19 mouse cellular contexts compared by ENCODE assay signal in the genomic region with DNA sequence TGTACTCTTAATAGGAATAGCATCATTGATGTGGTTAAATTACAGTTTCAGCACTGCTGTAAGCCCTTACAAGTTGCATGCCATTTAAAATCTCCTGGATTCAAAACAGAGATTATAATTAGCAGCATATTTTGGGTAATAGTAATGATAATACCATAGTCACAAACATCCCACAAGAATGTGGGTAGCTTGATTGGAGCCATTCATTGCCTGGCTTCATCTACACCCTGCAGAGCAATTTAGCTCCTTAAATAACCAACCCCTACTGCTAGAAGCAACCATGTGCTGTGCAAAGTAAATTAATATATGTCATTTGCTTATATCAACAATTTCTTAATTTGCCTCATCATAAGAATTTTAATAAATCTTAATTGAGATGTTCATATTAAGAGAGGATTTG.
DNase-seq lines count a peak whose midpoint lies in the region; ATAC-seq and TF ChIP-seq lines count a peak whose summit lies in the region.
"Had no signal": no experiment of that assay in that cellular context is flagged by ENCODE, and none has a peak within 500 bp of the region (broad histone marks: within the 10 kb centered on the region; RNA-seq: fewer than 3 reads in every experiment).

No protein-coding gene starts in this region.

- H3K4me2 ChIP-seq in hindbrain, embryonic 14.5 days (replicated peaks), result no peak overlapping the region
- H3K4me2 ChIP-seq in hindbrain, postnatal 0 days (ENCODE audit: low read depth, low read length), result no peak overlapping the region
- no peak overlapping the region for H3K4me2 ChIP-seq in neural tube, embryonic 13.5 days
- H3K4me2 ChIP-seq in neural tube, embryonic 14.5 days (ENCODE audit: low read depth, low read length), result no peak overlapping the region
- H3K4me2 ChIP-seq: embryonic facial prominence, embryonic 13.5 days; intestine, embryonic 15.5 days had no signal

- no peak overlapping the region for H3K9ac ChIP-seq in hindbrain, embryonic 14.5 days
- no peak overlapping the region for H3K9ac ChIP-seq in hindbrain, postnatal 0 days (replicated peaks; ENCODE audit: low read length)
- no peak overlapping the region for H3K9ac ChIP-seq in neural tube, embryonic 13.5 days
- H3K9ac ChIP-seq in neural tube, embryonic 14.5 days (replicated peaks; ENCODE audit: low read depth, low read length), result no peak overlapping the region
- H3K9ac ChIP-seq: embryonic facial prominence, embryonic 13.5 days; intestine, embryonic 15.5 days had no signal

- no peaks in the 10 kb centered on the region for H3K36me3 ChIP-seq in hindbrain, embryonic 14.5 days (replicated peaks; ENCODE audit: control insufficient read depth, insufficient read depth)
- H3K36me3 ChIP-seq in hindbrain, postnatal 0 days (ENCODE audit: insufficient read depth, low read length), result no peaks in the 10 kb centered on the region
- H3K36me3 ChIP-seq in neural tube, embryonic 13.5 days, result no peaks in the 10 kb centered on the region
- no peaks in the 10 kb centered on the region for H3K36me3 ChIP-seq in neural tube, embryonic 14.5 days (ENCODE audit: control insufficient read depth, insufficient read depth, low read length)
- H3K36me3 ChIP-seq: embryonic facial prominence, embryonic 13.5 days; heart, embryonic 10.5 days; intestine, embryonic 15.5 days had no signal

- H3K27me3 ChIP-seq in hindbrain, embryonic 14.5 days (ENCODE audit: control insufficient read depth, insufficient read depth, low read length), result no peaks in the 10 kb centered on the region
- no peaks in the 10 kb centered on the region for H3K27me3 ChIP-seq in hindbrain, postnatal 0 days (ENCODE audit: insufficient read depth, low read length)
- no peaks in the 10 kb centered on the region for H3K27me3 ChIP-seq in neural tube, embryonic 13.5 days
- no peaks in the 10 kb centered on the region for H3K27me3 ChIP-seq in neural tube, embryonic 14.5 days (ENCODE audit: control insufficient read depth, insufficient read depth, low read length)
- H3K27me3 ChIP-seq: embryonic facial prominence, embryonic 13.5 days; intestine, embryonic 15.5 days had no signal

- H3K27ac ChIP-seq in hindbrain, embryonic 14.5 days, result no peak overlapping the region
- H3K27ac ChIP-seq in hindbrain, postnatal 0 days, result no peak overlapping the region
- no peak overlapping the region for H3K27ac ChIP-seq in neural tube, embryonic 13.5 days (replicated peaks)
- H3K27ac ChIP-seq in neural tube, embryonic 14.5 days (ENCODE audit: low read depth, low read length), result no peak overlapping the region
- H3K27ac ChIP-seq: embryonic facial prominence, embryonic 13.5 days; heart, embryonic 10.5 days; intestine, embryonic 15.5 days had no signal

- no peak overlapping the region for H3K4me3 ChIP-seq in hindbrain, embryonic 14.5 days (replicated peaks; ENCODE audit: low read length)
- no peak overlapping the region for H3K4me3 ChIP-seq in hindbrain, postnatal 0 days (ENCODE audit: low read length)
- H3K4me3 ChIP-seq in neural tube, embryonic 13.5 days, result no peak overlapping the region
- no peak overlapping the region for H3K4me3 ChIP-seq in neural tube, embryonic 14.5 days (ENCODE audit: low read depth, low read length)
- H3K4me3 ChIP-seq: embryonic facial prominence, embryonic 13.5 days; heart, embryonic 10.5 days; intestine, embryonic 15.5 days had no signal

- no peaks in the 10 kb centered on the region for H3K9me3 ChIP-seq in hindbrain, embryonic 14.5 days (ENCODE audit: control insufficient read depth, low read length)
- H3K9me3 ChIP-seq in hindbrain, postnatal 0 days (ENCODE audit: low read length), result no peaks in the 10 kb centered on the region
- no peaks in the 10 kb centered on the region for H3K9me3 ChIP-seq in neural tube, embryonic 13.5 days
- H3K9me3 ChIP-seq in neural tube, embryonic 14.5 days (ENCODE audit: control insufficient read depth, low read length), result no peaks in the 10 kb centered on the region
- H3K9me3 ChIP-seq: embryonic facial prominence, embryonic 13.5 days; heart, embryonic 10.5 days; intestine, embryonic 15.5 days had no signal

- DNase-seq in hindbrain, embryonic 14.5 days (ENCODE audit: low spot score), result no peak
- no peak for DNase-seq in hindbrain, postnatal 0 days (ENCODE audit: low spot score)
- DNase-seq in neural tube, embryonic 10.5 days (ENCODE audit: extremely low spot score, low spot score), result no peak
- no peak for DNase-seq in frontal cortex, adult 2 months (ENCODE audit: extremely low spot score in 1 of 2, low spot score in 1 of 2)
- DNase-seq: adrenal gland, adult 8-10 months; adrenal gland, postnatal 36 days; cerebellum, adult 11-12 months; cerebellum, adult 9-10 months; cerebellum, postnatal 25 days; gastrocnemius, postnatal 10 days; heart, adult 18-20 months; heart, postnatal 10 days; heart, postnatal 4 days; kidney, adult 18-20 months had no signal

- peak; percentile 64; the same call in 1 of the 2 replicates for ATAC-seq in hindbrain, embryonic 14.5 days (ENCODE audit: low FRiP score)
- no peak for ATAC-seq in hindbrain, postnatal 0 days
- ATAC-seq in neural tube, embryonic 13.5 days (ENCODE audit: low read depth), result peak; percentile 75; the same call in 1 of the 2 replicates
- peak; percentile 68; the same call in 1 of the 2 replicates for ATAC-seq in neural tube, embryonic 14.5 days (ENCODE audit: low read depth)
- ATAC-seq: intestine, embryonic 15.5 days had no signal

- no peak for TF ChIP-seq CTCF in hindbrain, postnatal 0 days (IDR thresholded peaks at IDR 0.05; ENCODE audit: low read depth)

- H3K4me1 ChIP-seq in hindbrain, embryonic 14.5 days (replicated peaks; ENCODE audit: control insufficient read depth, insufficient read depth, low read length), result no peaks in the 10 kb centered on the region
- no peaks in the 10 kb centered on the region for H3K4me1 ChIP-seq in hindbrain, postnatal 0 days (ENCODE audit: insufficient read depth, low read length)
- no peaks in the 10 kb centered on the region for H3K4me1 ChIP-seq in neural tube, embryonic 13.5 days (replicated peaks)
- no peaks in the 10 kb centered on the region for H3K4me1 ChIP-seq in neural tube, embryonic 14.5 days (ENCODE audit: control insufficient read depth, insufficient read depth, low read length)
- H3K4me1 ChIP-seq: embryonic facial prominence, embryonic 13.5 days; intestine, embryonic 15.5 days had no signal
